Mouse (Mus musculus) heart, postnatal 0 days (tissue): ENCODE measurements around the gene Herc6. TPM values are rescaled to one million over a fixed set of nuclear protein-coding genes. Genes with fewer than 3 reads are reported as not detected.
A peak's percentile ranks its signal among the peaks of the same experiment; 100 is the strongest.

ENCODE experiments used
- ATAC-seq: fragments of 200-750 bp; cut with Nextera tagmentation; 2 replicates; pipeline ENCODE4 v1.8.0; 2017; ENCODE audit warnings: low read depth, moderate number of reproducible peaks, moderate library complexity; ENCODE audit not compliant: insufficient read depth
- DNase-seq: peaks from one replicate; pipeline ENCODE4 v3.0.0-alpha.2; 2016; ENCODE audit warnings: low spot score
- H3K27ac ChIP-seq: fragments of 300-500 bp; sonication (generic); 2 replicates; pipeline ENCODE4 v1.5.1; 2014; ENCODE audit warnings: low read depth, mild to moderate bottlenecking
- H3K27me3 ChIP-seq: fragments of 300-500 bp; sonication (generic); 2 replicates; pipeline ENCODE4 v1.6.1; 2014; ENCODE audit warnings: low read length, mixed read lengths; ENCODE audit not compliant: control insufficient read depth, insufficient read depth
- H3K36me3 ChIP-seq: fragments of 300-500 bp; sonication (generic); replicated peaks from 2 replicates; pipeline ENCODE4 v1.6.1; 2014; ENCODE audit warnings: low read length, mixed read lengths; ENCODE audit not compliant: control insufficient read depth, insufficient read depth
- H3K4me1 ChIP-seq: fragments of 300-500 bp; sonication (generic); 2 replicates; pipeline ENCODE4 v1.6.1; 2014; ENCODE audit warnings: antibody characterized with exemption; ENCODE audit not compliant: control insufficient read depth, insufficient read depth
- H3K4me2 ChIP-seq: fragments of 300-500 bp; sonication (generic); 2 replicates; pipeline ENCODE4 v1.6.1; 2014; ENCODE audit warnings: low read depth, mild to moderate bottlenecking, low read length, moderate library complexity
- H3K4me3 ChIP-seq: fragments of 300-500 bp; sonication (generic); 2 replicates; pipeline ENCODE4 v1.5.1; 2014; ENCODE audit warnings: low read depth, low read length
- H3K9ac ChIP-seq: fragments of 300-500 bp; sonication (generic); replicated peaks from 2 replicates; pipeline ENCODE4 v1.6.1; 2014; ENCODE audit warnings: low read depth, low read length, mixed read lengths
- H3K9me3 ChIP-seq: fragments of 300-500 bp; sonication (generic); replicated peaks from 2 replicates; pipeline ENCODE4 v1.6.1; 2016; ENCODE audit warnings: low read length; ENCODE audit not compliant: control insufficient read depth
- CTCF ChIP-seq: IDR thresholded peaks from 2 replicates; pipeline ENCODE4 v1.5.1; 2016; ENCODE audit warnings: antibody characterized with exemption, control low read depth, low read depth
- EP300 ChIP-seq: IDR thresholded peaks from 2 replicates; pipeline ENCODE4 v1.6.1; 2016; ENCODE audit warnings: antibody characterized with exemption, low read depth
- WGBS: fragments of 180-500 bp; shearing (Covaris S2); extraction: QIAGEN DNeasy Blood & Tissue Kit; methylation state at CpG from one replicate; pipeline ENCODE4 v1.1.7; 2014; 5-methylcytosine and 5-hydroxymethylcytosine counted together
- polyA plus RNA-seq: library from polyadenylated mRNA; unstranded; fragments of >200 nt; fragmentation: Nextera tagmentation; extraction: Ambion mirVana; gene quantifications from 2 replicates; pipeline ENCODE4 v1.2.1, GENCODE M21; 2015
- total RNA-seq: library from RNA; depleted of rRNA; stranded (reverse); fragments of >200 nt; gene quantifications from 2 replicates; pipeline ENCODE4 v1.2.3, GENCODE M21; 2014; ENCODE audit warnings: low replicate concordance

Gene Herc6
- total and polyA plus RNA-seq, 2 experiments from 2014 or later, result 2.7 to 11.8 TPM

GRCm38 (mm10) chr6:57534231-57534610 lies 46.6 kb upstream of the Herc6 start:
- peaks cover 23% of the 10 kb centered on the region for H3K4me1 ChIP-seq
- H3K4me3 ChIP-seq, result peak overlapping the region; percentile 74
- no peaks in the 10 kb centered on the region for H3K27me3 ChIP-seq
- H3K9me3 ChIP-seq, result no peaks in the 10 kb centered on the region
- H3K9ac ChIP-seq, result peak overlapping the region; percentile 76
- no peak for ATAC-seq
- under 1% methylated on average over 8 of the region's 8 CpGs for WGBS
- no peaks in the 10 kb centered on the region for H3K36me3 ChIP-seq
- H3K27ac ChIP-seq, result peak overlapping the region; percentile 93
- no peak for TF ChIP-seq CTCF
- no peak for TF ChIP-seq EP300
- H3K4me2 ChIP-seq, result peak overlapping the region; percentile 94
- peak; percentile 24 for DNase-seq

- ATAC-seq (peak; percentile 22), DNase-seq (peak; percentile 28)
- Histone ChIP-seq H3K36me3 (no peaks in the 10 kb centered on the region), H3K4me3 (peak overlapping the region; percentile 74), H3K9me3 (no peaks in the 10 kb centered on the region), H3K4me1 (peaks cover 23% of the 10 kb centered on the region), H3K4me2 (peak overlapping the region; percentile 94), H3K9ac (peak overlapping the region; percentile 76), H3K27me3 (no peaks in the 10 kb centered on the region), H3K27ac (peak overlapping the region; percentile 93)
- WGBS, result 0% methylated on average over 31 of the region's 31 CpGs
- no peak for TF ChIP-seq CTCF
- no peak for TF ChIP-seq EP300
Observed at GRCm38 (mm10) chr6:57534611-57535286, 46.1 kb upstream of the Herc6 start.

GRCm38 (mm10) chr6:57535386-57535936 lies 45.3 kb upstream of the Herc6 start, which contains the start of gene Ppm1k:
Ppm1k (minus strand) TSS chr6:57535468.
- TF ChIP-seq EP300 (no peak), CTCF (no peak)
- Histone ChIP-seq H3K4me3 (peak within 1 kb of the TSS; percentile 74), H3K9me3 (no peaks in the 10 kb centered on the region), H3K27ac (peak within 1 kb of the TSS; percentile 93), H3K27me3 (no peaks in the 10 kb centered on the region), H3K36me3 (no peaks in the 10 kb centered on the region), H3K4me1 (peaks cover 16% of the 10 kb centered on the region), H3K9ac (peak within 1 kb of the TSS; percentile 76), H3K4me2 (peak within 1 kb of the TSS; percentile 94)
- WGBS, result under 1% methylated on average over 24 of the region's 24 CpGs
- peak; percentile 100 for DNase-seq
- peak; percentile 96 for ATAC-seq

- Histone ChIP-seq H3K4me1 (peaks cover 10% of the 10 kb centered on the region), H3K27ac (peak overlapping the region; percentile 89), H3K4me2 (peak overlapping the region; percentile 59), H3K36me3 (no peaks in the 10 kb centered on the region), H3K4me3 (peak overlapping the region; percentile 74), H3K9me3 (no peaks in the 10 kb centered on the region), H3K9ac (peak overlapping the region; percentile 32), H3K27me3 (no peaks in the 10 kb centered on the region)
- ATAC-seq, result peak; percentile 30
- no peak for TF ChIP-seq CTCF
- TF ChIP-seq EP300, result no peak
- peak; percentile 11 for DNase-seq
- WGBS, result 22% methylated on average over 14 of the region's 14 CpGs
Observed at GRCm38 (mm10) chr6:57535971-57536669, 44.7 kb upstream of the Herc6 start.

- Histone ChIP-seq H3K36me3 (no peaks in the 10 kb centered on the region), H3K4me1 (no peaks in the 10 kb centered on the region; the same call in 1 of the 2 replicates), H3K9ac (no peak overlapping the region), H3K27me3 (no peaks in the 10 kb centered on the region), H3K27ac (no peak overlapping the region), H3K4me3 (no peak overlapping the region), H3K9me3 (no peaks in the 10 kb centered on the region), H3K4me2 (no peak overlapping the region)
- WGBS, result 67% methylated on average over 5 of the region's 5 CpGs
- ATAC-seq (no peak), DNase-seq (no peak)
- TF ChIP-seq EP300, result no peak
- no peak for TF ChIP-seq CTCF
Observed at GRCm38 (mm10) chr6:57537887-57538286, 42.9 kb upstream of the Herc6 start.
